Mouse (Mus musculus) liver, embryonic 16.5 days (tissue): ENCODE data around the gene Orai1. TPM values are rescaled to one million over a fixed set of nuclear protein-coding genes. Genes with fewer than 3 reads are reported as not detected.

Source experiments
- ATAC-seq: fragments of 200-750 bp; cut with Nextera tagmentation; 2 replicates; pipeline ENCODE4 v1.8.0; 2017; ENCODE audit warnings: low read depth, mild to moderate bottlenecking, moderate number of reproducible peaks, moderate library complexity
- H3K27ac ChIP-seq: fragments of 300-500 bp; sonication (generic); 2 replicates; pipeline ENCODE4 v1.5.1; 2014; ENCODE audit warnings: mild to moderate bottlenecking, low read length
- H3K27me3 ChIP-seq: fragments of 300-500 bp; sonication (generic); 2 replicates; pipeline ENCODE4 v1.6.1; 2014; ENCODE audit warnings: low read depth, low read length, mixed read lengths; ENCODE audit not compliant: control insufficient read depth, insufficient read depth
- H3K36me3 ChIP-seq: fragments of 300-500 bp; sonication (generic); 2 replicates; pipeline ENCODE4 v1.6.1; 2014; ENCODE audit warnings: mild to moderate bottlenecking; ENCODE audit not compliant: control insufficient read depth, insufficient read depth
- H3K4me1 ChIP-seq: fragments of 300-500 bp; sonication (generic); 2 replicates; pipeline ENCODE4 v1.6.1; 2014; ENCODE audit warnings: low read depth, low read length, mixed read lengths; ENCODE audit not compliant: control insufficient read depth
- H3K4me2 ChIP-seq: fragments of 300-500 bp; sonication (generic); 2 replicates; pipeline ENCODE4 v1.6.1; 2014; ENCODE audit warnings: low read depth, low read length, mixed read lengths
- H3K4me3 ChIP-seq: fragments of 300-500 bp; sonication (generic); 2 replicates; pipeline ENCODE4 v1.5.1; 2014; ENCODE audit warnings: low read depth, mild to moderate bottlenecking, low read length
- H3K9ac ChIP-seq: fragments of 300-500 bp; sonication (generic); 2 replicates; pipeline ENCODE4 v1.6.1; 2014; ENCODE audit warnings: low read depth, low read length
- H3K9me3 ChIP-seq: fragments of 300-500 bp; sonication (generic); replicated peaks from 2 replicates; pipeline ENCODE4 v1.6.1; 2016; ENCODE audit warnings: low read length; ENCODE audit not compliant: control insufficient read depth
- WGBS: fragments of 180-500 bp; shearing (Covaris S2); extraction: QIAGEN DNeasy Blood & Tissue Kit; methylation state at CpG from one replicate; pipeline ENCODE4 v1.1.7; 2014; ENCODE audit not compliant: insufficient replicate concordance; 5-methylcytosine and 5-hydroxymethylcytosine counted together
- polyA plus RNA-seq: library from polyadenylated mRNA; unstranded; fragments of >200 nt; fragmentation: Nextera tagmentation; extraction: Ambion mirVana; gene quantifications from 2 replicates; pipeline ENCODE4 v1.2.1, GENCODE M21; 2015

Orai1 gene
- polyA plus RNA-seq, 1 experiment from 2014 or later = 8.4 TPM

DNA sequence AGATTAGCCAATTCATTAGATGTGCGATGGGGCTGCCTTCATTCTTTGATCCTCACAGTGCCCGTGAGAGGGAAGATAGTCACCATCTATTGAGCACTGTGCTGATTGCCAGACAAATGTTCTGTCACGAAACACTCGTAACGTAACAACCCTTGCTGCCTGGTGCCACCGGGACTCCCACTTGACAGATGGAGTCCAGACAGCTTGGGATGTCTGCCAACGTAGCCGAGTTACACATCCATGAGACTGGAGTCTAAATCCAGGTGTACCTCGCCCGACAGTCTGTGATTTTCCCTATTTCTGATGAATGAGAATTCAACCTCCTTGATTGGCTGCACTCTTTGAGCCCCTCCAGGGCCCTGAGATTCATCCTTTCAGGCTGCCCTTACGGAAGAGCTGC lies 5.0 kb upstream of the Orai1 start:
- Histone ChIP-seq H3K9ac (no peak overlapping the region), H3K4me2 (no peak overlapping the region), H3K27me3 (no peaks in the 10 kb centered on the region), H3K9me3 (no peaks in the 10 kb centered on the region), H3K36me3 (no peaks in the 10 kb centered on the region), H3K4me3 (no peak overlapping the region), H3K4me1 (peaks cover 11% of the 10 kb centered on the region), H3K27ac (no peak overlapping the region)
- no peak for ATAC-seq
- 71% methylated on average over 11 of the region's 11 CpGs for WGBS

DNA sequence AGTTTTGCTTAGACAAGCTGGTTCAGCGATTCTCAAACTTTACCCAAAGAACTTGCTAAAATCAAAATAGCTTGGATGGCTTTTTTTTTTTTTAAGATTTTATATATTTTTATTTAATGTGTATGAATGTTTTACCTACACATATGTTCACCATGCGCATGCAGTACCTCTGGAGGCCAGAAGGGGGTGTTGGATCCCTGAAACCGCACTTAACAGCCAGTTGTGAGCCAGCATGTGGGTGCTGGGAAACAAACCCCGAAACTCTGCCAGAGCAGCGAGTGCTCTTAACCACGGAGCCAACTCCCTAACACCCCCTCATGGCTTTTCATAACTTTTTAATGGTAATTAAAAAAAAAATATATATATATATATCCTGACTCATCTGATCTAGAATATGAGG lies 4.1 kb upstream of the Orai1 start:
- Histone ChIP-seq H3K27me3 (no peaks in the 10 kb centered on the region), H3K4me2 (no peak overlapping the region), H3K36me3 (no peaks in the 10 kb centered on the region), H3K27ac (no peak overlapping the region), H3K9me3 (no peaks in the 10 kb centered on the region), H3K9ac (no peak overlapping the region), H3K4me3 (no peak overlapping the region), H3K4me1 (peaks cover 16% of the 10 kb centered on the region)
- ATAC-seq = no peak
- 75% methylated on average over 6 of the region's 6 CpGs for WGBS

DNA sequence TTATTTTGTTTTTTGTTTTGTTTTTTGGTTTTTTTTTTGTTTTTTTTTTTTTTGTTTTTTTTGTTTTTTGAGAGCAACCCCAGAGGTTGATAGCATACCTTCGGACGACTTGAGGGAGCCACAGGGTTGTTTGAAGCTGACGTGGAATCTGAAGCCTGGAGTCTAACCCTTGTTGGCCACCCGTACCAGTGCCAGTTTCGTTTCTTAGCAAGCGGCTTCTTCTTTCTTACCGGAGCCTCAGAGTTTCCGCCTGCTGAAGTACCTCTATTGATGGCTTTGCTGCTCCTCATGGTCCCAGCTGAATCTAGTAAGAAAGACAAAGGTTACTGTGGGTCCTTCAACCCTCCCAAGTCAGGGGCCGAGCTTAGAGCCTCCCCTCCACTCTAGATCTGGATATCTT lies 3.2 kb upstream of the Orai1 start:
- no peak overlapping the region for H3K9ac ChIP-seq
- H3K9me3 ChIP-seq = no peaks in the 10 kb centered on the region
- ATAC-seq = no peak
- 72% methylated on average over 9 of the region's 9 CpGs for WGBS
- H3K4me3 ChIP-seq = no peak overlapping the region
- H3K4me2 ChIP-seq = no peak overlapping the region
- no peak overlapping the region for H3K27ac ChIP-seq
- H3K4me1 ChIP-seq = peaks cover 22% of the 10 kb centered on the region
- no peaks in the 10 kb centered on the region; the same call in 1 of the 2 replicates for H3K27me3 ChIP-seq
- no peaks in the 10 kb centered on the region for H3K36me3 ChIP-seq

DNA sequence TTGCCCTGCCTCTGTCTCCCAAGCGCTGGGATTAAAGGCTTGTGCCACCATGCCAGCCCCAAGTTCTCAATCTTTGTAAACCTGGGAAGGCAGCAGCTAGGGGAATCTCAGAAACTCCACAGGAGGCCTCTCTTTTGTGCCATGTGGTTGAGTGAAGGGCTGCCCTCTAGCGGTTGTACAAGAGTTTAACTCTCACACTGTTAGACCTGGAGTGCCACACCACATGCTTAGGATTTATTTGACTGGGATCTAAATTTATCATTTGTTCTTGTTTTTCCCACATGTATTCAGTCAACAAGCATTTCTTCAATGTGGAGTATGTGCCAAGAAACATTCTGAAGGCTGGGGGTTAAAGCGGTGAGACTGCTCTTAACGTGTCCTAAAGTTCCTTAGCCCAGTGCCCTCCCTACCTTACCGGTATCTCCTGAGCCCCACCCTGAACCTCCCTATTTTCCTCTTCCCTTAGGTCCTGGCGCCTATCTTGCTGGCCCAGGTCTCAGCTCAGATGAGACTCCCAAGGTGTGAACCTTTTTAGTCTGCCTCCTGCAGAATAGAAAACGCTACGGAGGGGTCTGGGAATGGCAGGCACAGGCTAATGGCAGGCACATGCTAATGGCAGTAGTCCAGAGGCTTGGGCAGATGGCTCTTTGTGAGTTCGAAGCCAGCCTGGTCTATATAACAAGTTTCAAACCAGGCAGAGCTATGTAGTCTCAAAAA lies 1.1 kb upstream of the Orai1 start:
- no peak overlapping the region for H3K4me2 ChIP-seq
- H3K27me3 ChIP-seq = no peaks in the 10 kb centered on the region; the same call in 1 of the 2 replicates
- H3K27ac ChIP-seq = no peak overlapping the region
- H3K9ac ChIP-seq = no peak overlapping the region; the same call in 1 of the 2 replicates
- 34% methylated on average over 9 of the region's 9 CpGs for WGBS
- no peak overlapping the region for H3K4me3 ChIP-seq
- ATAC-seq = no peak
- no peaks in the 10 kb centered on the region for H3K36me3 ChIP-seq
- peaks cover 36% of the 10 kb centered on the region for H3K4me1 ChIP-seq
- no peaks in the 10 kb centered on the region for H3K9me3 ChIP-seq

DNA sequence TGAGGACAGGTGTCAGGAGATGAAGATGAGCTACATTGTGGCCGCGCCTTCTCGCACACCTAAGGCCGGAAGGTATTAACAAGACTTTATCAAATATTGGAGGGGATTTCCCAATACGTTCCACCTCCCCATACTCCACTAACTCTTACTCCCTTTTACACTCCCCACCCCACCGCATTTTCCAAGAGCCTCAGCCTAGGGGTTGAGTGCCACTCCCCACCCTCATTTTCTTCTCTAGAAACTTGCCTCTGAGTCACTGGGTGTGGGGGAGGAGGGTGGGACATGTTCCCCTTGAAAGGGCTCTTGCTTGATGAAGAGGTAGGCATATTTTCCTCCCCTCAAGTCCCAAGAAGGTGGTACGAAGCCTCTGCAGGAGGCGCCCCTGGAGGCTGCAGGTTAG lies 1.0 kb downstream of the Orai1 start:
- ATAC-seq = no peak
- H3K9me3 ChIP-seq = no peaks in the 10 kb centered on the region
- no peaks in the 10 kb centered on the region for H3K36me3 ChIP-seq
- peak overlapping the region; percentile 99 for H3K4me2 ChIP-seq
- peaks cover 46% of the 10 kb centered on the region for H3K4me1 ChIP-seq
- WGBS = 15% methylated on average over 8 of the region's 8 CpGs
- peak overlapping the region; percentile 87; the same call in 1 of the 2 replicates for H3K27ac ChIP-seq
- peak overlapping the region; percentile 80 for H3K9ac ChIP-seq
- no peaks in the 10 kb centered on the region; the same call in 1 of the 2 replicates for H3K27me3 ChIP-seq
- peak overlapping the region; percentile 73 for H3K4me3 ChIP-seq

DNA sequence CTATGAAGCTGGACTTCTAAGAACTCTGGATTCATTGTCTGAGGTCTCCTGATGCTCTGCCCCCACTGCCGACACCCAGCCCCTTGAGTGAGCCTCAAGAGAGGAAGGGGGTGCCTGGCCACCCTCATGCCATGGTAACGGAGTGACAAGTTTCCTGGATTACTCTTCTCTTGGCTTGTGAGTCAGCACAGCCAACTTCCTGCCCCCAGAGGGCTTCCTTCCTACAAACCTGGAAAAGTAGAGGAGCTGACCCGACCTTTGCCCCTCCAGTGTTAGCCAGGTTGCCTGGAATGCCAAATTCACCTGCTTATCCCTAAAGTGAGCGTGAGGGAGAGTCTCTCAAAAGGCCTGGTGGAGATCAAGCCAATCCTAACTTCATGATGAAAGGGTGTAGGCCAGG lies 2.6 kb downstream of the Orai1 start:
- no peaks in the 10 kb centered on the region; the same call in 1 of the 2 replicates for H3K27me3 ChIP-seq
- 0 out of 2 replicates have a peak overlapping the region, but pooled peaks have one; percentile 4 for H3K4me3 ChIP-seq
- H3K9me3 ChIP-seq = no peaks in the 10 kb centered on the region
- no peak overlapping the region for H3K9ac ChIP-seq
- peak overlapping the region; percentile 26; the same call in 1 of the 2 replicates for H3K4me2 ChIP-seq
- peak overlapping the region; percentile 5; the same call in 1 of the 2 replicates for H3K27ac ChIP-seq
- WGBS = 40% methylated on average over 4 of the region's 4 CpGs
- H3K36me3 ChIP-seq = no peaks in the 10 kb centered on the region
- ATAC-seq = no peak
- peaks cover 46% of the 10 kb centered on the region for H3K4me1 ChIP-seq

DNA sequence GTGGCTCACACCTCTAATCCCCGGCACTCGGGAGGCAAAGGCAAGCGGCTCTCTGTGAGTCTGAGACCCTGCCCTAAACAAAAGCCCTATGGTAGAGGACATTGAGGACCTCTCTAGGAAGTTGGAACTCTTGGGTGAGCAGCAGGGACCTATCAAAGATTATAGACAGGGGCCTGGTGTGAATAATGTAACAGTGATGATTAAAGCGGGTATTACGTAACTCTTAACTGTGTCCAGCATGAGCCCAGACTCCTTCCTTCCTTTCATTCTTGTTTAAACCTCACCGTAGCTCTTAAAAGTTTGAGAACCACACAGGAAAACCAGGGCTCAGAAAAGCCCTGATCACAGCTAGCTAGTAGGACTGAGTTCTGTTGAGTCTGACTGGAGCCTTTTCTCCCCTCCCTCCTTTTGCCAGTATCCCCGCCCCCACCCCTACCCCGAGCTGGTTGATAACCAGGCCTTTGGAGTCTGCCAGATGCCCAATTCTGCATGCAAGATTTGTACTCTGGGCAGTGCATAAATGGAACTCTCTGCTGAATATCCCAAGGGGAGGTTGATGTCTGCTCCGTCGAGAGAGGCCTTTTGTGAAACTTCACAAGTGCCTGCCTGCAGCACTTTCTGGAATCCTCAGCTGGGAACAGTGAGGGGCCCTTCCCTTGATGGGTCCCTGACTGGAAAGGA lies 4.6 kb downstream of the Orai1 start:
- H3K4me3 ChIP-seq = no peak overlapping the region
- WGBS = 25% methylated on average over 10 of the region's 10 CpGs
- peaks cover 37% of the 10 kb centered on the region for H3K4me1 ChIP-seq

DNA sequence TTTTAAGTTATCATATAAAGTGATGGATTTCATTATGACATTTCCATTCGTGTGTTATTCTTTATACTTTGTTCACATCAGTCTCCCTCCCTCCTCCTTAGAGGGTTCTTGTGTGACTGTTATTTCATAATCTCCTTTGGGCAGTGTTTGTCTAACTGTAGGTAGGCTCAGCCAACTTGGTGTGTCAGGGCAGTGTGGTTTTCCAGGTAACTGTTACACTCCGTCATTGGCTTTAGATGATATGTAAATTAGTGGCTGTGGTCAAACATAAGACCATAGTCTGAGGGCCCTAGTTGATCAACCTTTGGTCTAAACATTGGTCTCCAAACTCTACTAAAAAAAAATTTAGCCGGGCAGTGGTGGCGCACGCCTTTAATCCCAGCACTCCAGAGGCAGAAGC lies 5.6 kb downstream of the Orai1 start:
- ATAC-seq = no peak
- no peak overlapping the region for H3K4me2 ChIP-seq
- H3K4me3 ChIP-seq = no peak overlapping the region
- H3K9ac ChIP-seq = no peak overlapping the region
- H3K27ac ChIP-seq = no peak overlapping the region
- H3K9me3 ChIP-seq = no peaks in the 10 kb centered on the region
- 59% methylated on average over 5 of the region's 5 CpGs for WGBS
- H3K36me3 ChIP-seq = no peaks in the 10 kb centered on the region
- peaks cover 34% of the 10 kb centered on the region for H3K4me1 ChIP-seq
- H3K27me3 ChIP-seq = no peaks in the 10 kb centered on the region; the same call in 1 of the 2 replicates

More for the DNA sequence above, 4.6 kb downstream of the Orai1 start:
- Histone ChIP-seq H3K9me3 (no peaks in the 10 kb centered on the region), H3K4me2 (peak overlapping the region; percentile 30), H3K9ac (no peak overlapping the region), H3K36me3 (no peaks in the 10 kb centered on the region), H3K27ac (peak overlapping the region; percentile 56), H3K27me3 (no peaks in the 10 kb centered on the region; the same call in 1 of the 2 replicates)
- ATAC-seq = no peak

DNA sequence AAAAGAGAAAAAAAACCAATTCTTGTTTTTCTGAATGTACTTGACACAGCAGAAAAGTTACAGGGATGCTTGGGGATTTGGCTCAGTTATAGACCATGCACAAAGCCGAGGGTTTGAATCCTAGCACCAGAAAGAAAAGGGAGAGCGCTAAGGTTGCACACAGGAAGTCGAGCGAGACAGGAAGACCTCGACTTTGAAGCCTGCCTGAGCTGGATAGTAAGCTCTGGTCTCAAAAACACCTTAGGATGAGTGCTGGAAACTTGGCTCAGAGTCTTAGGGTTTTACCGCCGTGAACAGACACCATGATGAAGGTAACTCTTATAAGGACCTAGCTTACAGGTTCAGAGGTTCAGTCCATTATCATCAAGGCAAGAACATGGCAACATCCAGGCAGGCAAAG lies 6.6 kb downstream of the Orai1 start:
- no peak overlapping the region for H3K27ac ChIP-seq
- no peak for ATAC-seq
- H3K4me1 ChIP-seq = peaks cover 25% of the 10 kb centered on the region
- no peaks in the 10 kb centered on the region for H3K27me3 ChIP-seq
- WGBS = 63% methylated on average over 7 of the region's 7 CpGs
- H3K9me3 ChIP-seq = no peaks in the 10 kb centered on the region
- H3K4me3 ChIP-seq = no peak overlapping the region
- H3K4me2 ChIP-seq = no peak overlapping the region
- H3K36me3 ChIP-seq = no peaks in the 10 kb centered on the region
- no peak overlapping the region for H3K9ac ChIP-seq
